Mouse (Mus musculus): ENCODE results near the gene Antxr2. TPM values are rescaled to one million over a fixed set of nuclear protein-coding genes. Genes with fewer than 3 reads are reported as not detected.

Gene Antxr2
- polyA plus RNA-seq, 1 experiment from 2014 or later: 6.0 TPM

Other genes with a start within 250 kb of the Antxr2 start
- gene Prdm8, start 136.2 kb upstream of the Antxr2 start, polyA plus RNA-seq (2015; fragmentation: Nextera tagmentation; extraction: Ambion mirVana): not detected in 2 replicates
- gene Fgf5, start 223.1 kb upstream of the Antxr2 start, polyA plus RNA-seq (2015; fragmentation: Nextera tagmentation; extraction: Ambion mirVana): 0.15 TPM in 1 of 2 replicates, not detected in the other

All from liver, embryonic 15.5 days (tissue).